Mouse (Mus musculus) erythroblast, adult 5-6 weeks (primary cell): ENCODE measurements around the gene Gm21833. TPM values are rescaled to one million over a fixed set of nuclear protein-coding genes. Genes with fewer than 3 reads are reported as not detected.
"Not testable (repeated sequence)": the region's sequence is repeated elsewhere in the genome, so short reads cannot be mapped to it uniquely, and the experiment has no call there.

Experiments
- ATAC-seq: replicated peaks from 2 replicates; pipeline ENCODE4 v1.8.0; 2016; ENCODE audit warnings: moderate number of reproducible peaks, mild to moderate bottlenecking, moderate TSS enrichment, inconsistent platforms; ENCODE audit not compliant: poor library complexity, low FRiP score, severe bottlenecking
- total RNA-seq, 2 experiments: library from RNA; stranded (forward) in 1 of 2; stranded (reverse) in 1 of 2; fragments of 150-400 nt in 1 of 2; fragments of 200-764, 138-1000 nt in 1 of 2; gene quantifications; 2 replicates each; pipeline versions ENCODE4 v1.2.3 to v1.2.4; 2015 to 2017; ENCODE audit warnings: low replicate concordance in 2 of 2

Gm21833 gene
- total RNA-seq (2015; ENCODE audit: low replicate concordance) (not detected in 2 replicates), total RNA-seq (2017; ENCODE audit: low replicate concordance) (not detected in 2 replicates)

- ATAC-seq = not testable (repeated sequence)
Observed at GRCm38 (mm10) chr16:82828082-82828481, at the start of gene Gm21833. TSS of gene Gm21833 (plus strand) at chr16:82828382.

GRCm38 (mm10) chr16:82789521-82789920 is 38.7 kb upstream of the Gm21833 start:
- no peak for ATAC-seq

GRCm38 (mm10) chr16:82796489-82796888 is 31.7 kb upstream of the Gm21833 start:
- no peak for ATAC-seq

DNA sequence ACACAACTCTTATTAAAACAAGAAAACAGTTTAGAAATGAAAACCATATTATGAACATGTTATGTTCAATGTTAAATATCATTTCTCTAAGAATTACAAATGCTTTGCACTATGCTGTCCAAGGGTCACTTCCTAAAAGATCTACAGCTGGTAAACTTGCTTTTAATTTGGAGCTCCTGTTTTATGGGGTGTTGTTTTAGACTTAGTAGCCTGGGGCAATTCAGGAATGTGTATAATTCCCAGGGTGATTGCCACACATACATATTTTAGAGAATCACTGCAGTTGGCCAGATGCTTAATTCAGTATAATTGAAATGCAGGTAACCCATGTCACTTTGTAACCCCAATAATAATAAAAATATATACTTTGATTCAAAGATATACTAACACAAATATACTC is 12.9 kb upstream of the Gm21833 start:
- no peak for ATAC-seq

DNA sequence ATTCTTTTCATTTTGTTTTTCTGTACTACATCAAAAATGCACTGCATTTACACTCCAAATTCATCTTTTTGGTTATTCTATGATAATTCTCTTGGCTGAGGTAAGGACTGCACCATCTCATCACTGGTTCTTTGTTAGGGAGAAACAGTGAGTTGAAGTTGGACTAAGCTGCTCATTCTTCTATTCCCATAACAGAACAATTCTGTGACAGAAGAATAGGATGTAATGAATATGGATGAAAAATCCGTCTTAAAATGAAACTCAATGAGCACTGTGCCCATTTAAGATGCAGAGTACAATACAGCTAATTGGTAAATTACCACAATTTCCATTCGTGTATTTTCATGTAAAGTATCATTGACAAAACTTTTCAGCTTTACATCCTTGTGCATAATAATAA is 11.6 kb upstream of the Gm21833 start:
- ATAC-seq = no peak

DNA sequence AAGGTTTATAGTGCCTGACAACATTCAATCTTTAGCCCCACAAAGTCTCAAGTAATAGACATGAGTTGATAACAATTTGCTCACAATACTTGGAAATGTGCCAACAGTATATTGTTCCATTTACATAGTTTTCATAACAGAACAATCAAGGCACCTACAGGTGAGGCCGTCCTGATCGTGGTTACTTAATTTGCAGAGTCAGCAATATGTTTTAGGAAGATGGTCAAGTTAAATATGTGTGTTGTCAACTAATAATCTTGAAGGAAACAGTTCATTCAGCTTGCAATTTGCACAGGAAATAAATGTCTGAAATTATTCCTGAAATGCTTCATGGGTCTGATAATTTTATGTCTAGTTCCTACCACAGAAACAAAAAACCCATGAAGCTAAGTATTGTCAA is 27.6 kb downstream of the Gm21833 start:
- ATAC-seq = no peak

DNA sequence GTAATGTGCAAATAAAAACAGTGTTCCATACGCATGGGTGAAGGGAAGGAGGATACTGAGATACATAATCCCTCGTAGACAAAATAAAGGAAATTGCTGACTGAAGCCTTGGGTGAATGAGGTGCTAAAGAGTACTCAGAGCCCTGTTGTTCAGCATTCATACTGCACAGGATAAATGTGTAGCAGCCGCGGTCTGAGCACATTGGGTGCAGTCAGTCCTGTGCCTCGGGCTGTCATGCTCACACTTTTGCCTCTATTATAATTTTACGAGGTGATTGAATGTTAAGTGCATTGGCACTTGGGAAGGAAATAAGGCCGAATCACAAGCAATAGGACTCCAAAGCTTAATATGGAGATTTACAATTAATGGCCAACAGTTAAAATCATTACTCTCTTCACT is 36.4 kb downstream of the Gm21833 start:
- ATAC-seq = no peak
